Mouse (Mus musculus) intestine, embryonic 14.5 days (tissue): Measurements from ENCODE around the gene Zfp821. TPM values are rescaled to one million over a fixed set of nuclear protein-coding genes. Genes with fewer than 3 reads are reported as not detected.
"Not testable (repeated sequence)": the region's sequence is repeated elsewhere in the genome, so short reads cannot be mapped to it uniquely, and the experiment has no call there.

ENCODE experiments used
- ATAC-seq: fragments of 200-750 bp; cut with Nextera tagmentation; replicated peaks from 2 replicates; pipeline ENCODE4 v1.8.0; 2017; ENCODE audit warnings: low read depth, moderate number of reproducible peaks, moderate TSS enrichment, moderate library complexity; ENCODE audit not compliant: low FRiP score, low TSS enrichment
- DNase-seq: peaks from one replicate; pipeline ENCODE4 v3.0.0-alpha.2; 2018; ENCODE audit warnings: low spot score
- H3K27ac ChIP-seq: fragments of 300-500 bp; sonication (generic); 2 replicates; pipeline ENCODE4 v1.5.1; 2014; ENCODE audit warnings: low read depth, mild to moderate bottlenecking, control low read depth
- H3K27me3 ChIP-seq: fragments of 300-500 bp; sonication (generic); replicated peaks from 2 replicates; pipeline ENCODE4 v1.6.1; 2014; ENCODE audit warnings: low read length, control low read depth; ENCODE audit not compliant: control insufficient read depth, insufficient read depth
- H3K36me3 ChIP-seq: fragments of 300-500 bp; sonication (generic); 2 replicates; pipeline ENCODE4 v1.6.1; 2014; ENCODE audit warnings: low read length, control low read depth; ENCODE audit not compliant: control insufficient read depth, insufficient read depth
- H3K4me1 ChIP-seq: fragments of 300-500 bp; sonication (generic); replicated peaks from 2 replicates; pipeline ENCODE4 v1.6.1; 2014; ENCODE audit warnings: low read length, control low read depth, mixed read lengths; ENCODE audit not compliant: control insufficient read depth, insufficient read depth
- H3K4me2 ChIP-seq: fragments of 300-500 bp; sonication (generic); 2 replicates; pipeline ENCODE4 v1.6.1; 2014; ENCODE audit warnings: low read length
- H3K4me3 ChIP-seq: fragments of 300-500 bp; sonication (generic); 2 replicates; pipeline ENCODE4 v1.5.1; 2014; ENCODE audit warnings: low read depth, low read length, control low read depth, mixed read lengths
- H3K9ac ChIP-seq: fragments of 300-500 bp; sonication (generic); 2 replicates; pipeline ENCODE4 v1.6.1; 2014; ENCODE audit warnings: mild to moderate bottlenecking, low read length
- H3K9me3 ChIP-seq: fragments of 300-500 bp; sonication (generic); 2 replicates; pipeline ENCODE4 v1.6.1; 2016; ENCODE audit warnings: low read length, control low read depth; ENCODE audit not compliant: control insufficient read depth
- WGBS: fragments of 180-500 bp; shearing (Covaris S2); extraction: QIAGEN DNeasy Blood & Tissue Kit; methylation state at CpG from one replicate; pipeline ENCODE4 v1.1.7; 2014; 5-methylcytosine and 5-hydroxymethylcytosine counted together
- polyA plus RNA-seq: library from polyadenylated mRNA; unstranded; fragments of >200 nt; fragmentation: Nextera tagmentation; extraction: Ambion mirVana; gene quantifications from 2 replicates; pipeline ENCODE4 v1.2.1, GENCODE M21; 2014

The Zfp821 gene
- polyA plus RNA-seq, 1 experiment from 2014 or later: 26.3 TPM

GRCm38 (mm10) chr8:109754696-109755095 lies 49.4 kb downstream of the Zfp821 start:
- Histone ChIP-seq H3K36me3 (no peaks in the 10 kb centered on the region), H3K27ac (no peak overlapping the region), H3K4me3 (no peak overlapping the region), H3K4me2 (no peak overlapping the region), H3K9me3 (no peaks in the 10 kb centered on the region), H3K4me1 (no peaks in the 10 kb centered on the region), H3K27me3 (no peaks in the 10 kb centered on the region), H3K9ac (no peak overlapping the region)
- 85% methylated on average over 8 of the region's 8 CpGs for WGBS
- no peak for ATAC-seq
- peak; percentile 18 for DNase-seq

GRCm38 (mm10) chr8:109755554-109755953 lies 50.2 kb downstream of the Zfp821 start:
- 82% methylated on average over 4 of the region's 4 CpGs for WGBS
- not testable (repeated sequence) for H3K4me2 ChIP-seq, H3K27ac ChIP-seq, H3K4me1 ChIP-seq, ATAC-seq, H3K9ac ChIP-seq, H3K36me3 ChIP-seq, H3K27me3 ChIP-seq, DNase-seq, H3K4me3 ChIP-seq, H3K9me3 ChIP-seq

- Histone ChIP-seq H3K9me3 (no peaks in the 10 kb centered on the region), H3K4me3 (no peak overlapping the region), H3K36me3 (no peaks in the 10 kb centered on the region), H3K27me3 (no peaks in the 10 kb centered on the region), H3K4me1 (no peaks in the 10 kb centered on the region), H3K27ac (no peak overlapping the region), H3K9ac (no peak overlapping the region), H3K4me2 (no peak overlapping the region)
- ATAC-seq (no peak), DNase-seq (peak; percentile 4)
- WGBS: 62% methylated on average over 3 of the region's 3 CpGs
These were observed 51.5 kb downstream of the Zfp821 start for GRCm38 (mm10) chr8:109756849-109757248.

GRCm38 (mm10) chr8:109759426-109759825 lies 54.1 kb downstream of the Zfp821 start:
- 88% methylated on average over 7 of the region's 7 CpGs for WGBS
- ATAC-seq (no peak), DNase-seq (peak; percentile 20)
- no peak overlapping the region for H3K4me3 ChIP-seq
- no peak overlapping the region for H3K4me2 ChIP-seq
- peaks cover 10% of the 10 kb centered on the region for H3K9me3 ChIP-seq
- H3K27me3 ChIP-seq: no peaks in the 10 kb centered on the region
- H3K27ac ChIP-seq: no peak overlapping the region
- H3K36me3 ChIP-seq: no peaks in the 10 kb centered on the region
- no peaks in the 10 kb centered on the region for H3K4me1 ChIP-seq
- H3K9ac ChIP-seq: no peak overlapping the region

- 50% methylated on average over 1 of the region's 1 CpGs for WGBS
- Histone ChIP-seq H3K4me1 (no peaks in the 10 kb centered on the region), H3K4me2 (no peak overlapping the region), H3K27me3 (no peaks in the 10 kb centered on the region), H3K36me3 (no peaks in the 10 kb centered on the region), H3K4me3 (no peak overlapping the region), H3K9ac (no peak overlapping the region), H3K27ac (no peak overlapping the region), H3K9me3 (peaks cover 10% of the 10 kb centered on the region)
- DNase-seq: peak; percentile 32
- ATAC-seq: no peak
These were observed 54.9 kb downstream of the Zfp821 start for GRCm38 (mm10) chr8:109760221-109760620.

- peak; percentile 27 for DNase-seq
- Histone ChIP-seq H3K9me3 (peaks cover 10% of the 10 kb centered on the region), H3K27ac (no peak overlapping the region), H3K27me3 (no peaks in the 10 kb centered on the region), H3K4me1 (no peaks in the 10 kb centered on the region), H3K9ac (no peak overlapping the region), H3K4me2 (no peak overlapping the region), H3K4me3 (no peak overlapping the region), H3K36me3 (no peaks in the 10 kb centered on the region)
- ATAC-seq: no peak
- WGBS: 80% methylated on average over 6 of the region's 6 CpGs
These were observed 58.7 kb downstream of the Zfp821 start for GRCm38 (mm10) chr8:109764031-109764430.

GRCm38 (mm10) chr8:109766081-109766480 lies 60.7 kb downstream of the Zfp821 start:
- Histone ChIP-seq H3K4me1 (no peaks in the 10 kb centered on the region), H3K9ac (no peak overlapping the region), H3K4me2 (no peak overlapping the region), H3K36me3 (no peaks in the 10 kb centered on the region), H3K4me3 (no peak overlapping the region), H3K27ac (no peak overlapping the region), H3K9me3 (peaks cover 10% of the 10 kb centered on the region), H3K27me3 (no peaks in the 10 kb centered on the region)
- peak; percentile 31 for DNase-seq
- 66% methylated on average over 7 of the region's 7 CpGs for WGBS
- no peak for ATAC-seq

- ATAC-seq: no peak
These were observed 67.8 kb downstream of the Zfp821 start for GRCm38 (mm10) chr8:109773154-109773553.

More at GRCm38 (mm10) chr8:109773154-109773553, 67.8 kb downstream of the Zfp821 start:
- no peaks in the 10 kb centered on the region for H3K4me1 ChIP-seq
- 0 out of 2 replicates have a peak, but pooled peaks cover 3% of the 10 kb centered on the region for H3K27me3 ChIP-seq
- H3K4me2 ChIP-seq: no peak overlapping the region
- no peak overlapping the region for H3K27ac ChIP-seq
- no peaks in the 10 kb centered on the region for H3K36me3 ChIP-seq
- no peak overlapping the region for H3K4me3 ChIP-seq
- H3K9me3 ChIP-seq: no peaks in the 10 kb centered on the region
- H3K9ac ChIP-seq: no peak overlapping the region
- 44% methylated on average over 3 of the region's 3 CpGs for WGBS
- DNase-seq: no peak
